Mouse (Mus musculus) heart, embryonic 13.5 days (tissue): Measurements from ENCODE around the gene Hk1. TPM values are rescaled to one million over a fixed set of nuclear protein-coding genes. Genes with fewer than 3 reads are reported as not detected.

Experiments
- ATAC-seq: fragments of 200-750 bp; cut with Nextera tagmentation; 2 replicates; pipeline ENCODE4 v1.8.0; 2017; ENCODE audit warnings: moderate TSS enrichment; ENCODE audit not compliant: insufficient number of reproducible peaks, low FRiP score, low TSS enrichment; ENCODE audit errors: extremely low read depth
- H3K27ac ChIP-seq: fragments of 300-500 bp; sonication (generic); replicated peaks from 2 replicates; pipeline ENCODE4 v1.5.1; 2015; ENCODE audit warnings: moderate library complexity, mild to moderate bottlenecking, inconsistent platforms
- H3K27me3 ChIP-seq: fragments of 300-500 bp; sonication (generic); replicated peaks from 2 replicates; pipeline ENCODE4 v1.6.1; 2015; ENCODE audit warnings: mild to moderate bottlenecking, inconsistent platforms
- H3K36me3 ChIP-seq: fragments of 300-500 bp; sonication (generic); 2 replicates; pipeline ENCODE4 v1.6.1; 2015; ENCODE audit warnings: mild to moderate bottlenecking, inconsistent platforms
- H3K4me1 ChIP-seq: fragments of 300-500 bp; sonication (generic); 2 replicates; pipeline ENCODE4 v1.6.1; 2015; ENCODE audit warnings: inconsistent platforms
- H3K4me2 ChIP-seq: fragments of 300-500 bp; sonication (generic); 2 replicates; pipeline ENCODE4 v1.6.1; 2015; ENCODE audit warnings: inconsistent platforms, mild to moderate bottlenecking, moderate library complexity
- H3K4me3 ChIP-seq: fragments of 300-500 bp; sonication (generic); 2 replicates; pipeline ENCODE4 v1.5.1; 2015; ENCODE audit warnings: moderate library complexity, mild to moderate bottlenecking, inconsistent platforms
- H3K9ac ChIP-seq: fragments of 300-500 bp; sonication (generic); 2 replicates; pipeline ENCODE4 v1.6.1; 2015; ENCODE audit warnings: inconsistent platforms, mild to moderate bottlenecking, moderate library complexity
- H3K9me3 ChIP-seq: fragments of 300-500 bp; sonication (generic); 2 replicates; pipeline ENCODE4 v1.6.1; 2016; ENCODE audit warnings: inconsistent platforms
- WGBS: fragments of 180-500 bp; shearing (Covaris S2); methylation state at CpG from one replicate; pipeline ENCODE4 v1.1.7; 2015; ENCODE audit warnings: mixed read lengths; 5-methylcytosine and 5-hydroxymethylcytosine counted together
- polyA plus RNA-seq: library from polyadenylated mRNA; unstranded; fragments of >200 nt; fragmentation: Nextera tagmentation; extraction: Ambion mirVana; gene quantifications from 2 replicates; pipeline ENCODE4 v1.2.1, GENCODE M21; 2015

Gene Hk1
- polyA plus RNA-seq, 1 experiment from 2014 or later, result 163 TPM

- no peaks in the 10 kb centered on the region for H3K36me3 ChIP-seq
- H3K4me3 ChIP-seq, result no peak overlapping the region
- no peaks in the 10 kb centered on the region for H3K27me3 ChIP-seq
- peaks cover 17% of the 10 kb centered on the region for H3K4me1 ChIP-seq
- no peak overlapping the region for H3K27ac ChIP-seq
- WGBS, result 13% methylated on average over 18 of the region's 18 CpGs
- H3K9me3 ChIP-seq, result no peaks in the 10 kb centered on the region
- H3K4me2 ChIP-seq, result peak overlapping the region; percentile 4; the same call in 1 of the 2 replicates
- ATAC-seq, result peak; percentile 49; the same call in 1 of the 2 replicates
- H3K9ac ChIP-seq, result no peak overlapping the region
These were observed 118.4 kb downstream of the Hk1 start for GRCm38 (mm10) chr10:62261115-62261886.

- 89% methylated on average over 5 of the region's 5 CpGs for WGBS
These were observed 121.4 kb downstream of the Hk1 start for GRCm38 (mm10) chr10:62258298-62258697.

GRCm38 (mm10) chr10:62252496-62253235, 127.0 kb downstream of the Hk1 start:
- Histone ChIP-seq H3K9ac (no peak overlapping the region), H3K4me1 (peaks cover 7% of the 10 kb centered on the region), H3K27ac (no peak overlapping the region), H3K4me3 (no peak overlapping the region), H3K36me3 (no peaks in the 10 kb centered on the region), H3K27me3 (peaks cover 9% of the 10 kb centered on the region; the same call in 1 of the 2 replicates), H3K9me3 (no peaks in the 10 kb centered on the region), H3K4me2 (no peak overlapping the region)
- 79% methylated on average over 27 of the region's 27 CpGs for WGBS
- no peak for ATAC-seq

More at GRCm38 (mm10) chr10:62258298-62258697, 121.4 kb downstream of the Hk1 start:
- no peaks in the 10 kb centered on the region for H3K36me3 ChIP-seq
- no peak overlapping the region for H3K4me2 ChIP-seq
- no peaks in the 10 kb centered on the region for H3K9me3 ChIP-seq
- H3K4me1 ChIP-seq, result peaks cover 4% of the 10 kb centered on the region; the same call in 1 of the 2 replicates
- no peak for ATAC-seq
- H3K4me3 ChIP-seq, result no peak overlapping the region
- 0 out of 2 replicates have a peak, but pooled peaks cover 9% of the 10 kb centered on the region for H3K27me3 ChIP-seq
- H3K9ac ChIP-seq, result no peak overlapping the region
- H3K27ac ChIP-seq, result no peak overlapping the region

- ATAC-seq, result no peak
- Histone ChIP-seq H3K4me3 (no peak within 1 kb of the TSS), H3K4me2 (no peak within 1 kb of the TSS), H3K9me3 (no peaks in the 10 kb centered on the region), H3K27me3 (peaks cover 9% of the 10 kb centered on the region; the same call in 1 of the 2 replicates), H3K9ac (no peak within 1 kb of the TSS), H3K27ac (no peak within 1 kb of the TSS), H3K36me3 (no peaks in the 10 kb centered on the region), H3K4me1 (peaks cover 10% of the 10 kb centered on the region)
- WGBS, result 59% methylated on average over 12 of the region's 12 CpGs
These were observed 127.7 kb downstream of the Hk1 start, which contains the start of gene Tacr2 for GRCm38 (mm10) chr10:62252000-62252488. Gene Tacr2 (plus strand): TSS chr10:62252438.

GRCm38 (mm10) chr10:62247815-62248214, 131.9 kb downstream of the Hk1 start:
- no peak for ATAC-seq
- WGBS, result 19% methylated on average over 8 of the region's 8 CpGs

GRCm38 (mm10) chr10:62247156-62247555, 132.6 kb downstream of the Hk1 start:
- no peak for ATAC-seq
- Histone ChIP-seq H3K27me3 (peaks cover 7% of the 10 kb centered on the region; the same call in 1 of the 2 replicates), H3K9ac (no peak overlapping the region), H3K9me3 (peaks cover 6% of the 10 kb centered on the region; the same call in 1 of the 2 replicates), H3K27ac (no peak overlapping the region), H3K4me2 (no peak overlapping the region), H3K4me1 (peaks cover 10% of the 10 kb centered on the region), H3K36me3 (no peaks in the 10 kb centered on the region), H3K4me3 (no peak overlapping the region)
- 71% methylated on average over 3 of the region's 3 CpGs for WGBS

More at GRCm38 (mm10) chr10:62247815-62248214, 131.9 kb downstream of the Hk1 start:
- no peaks in the 10 kb centered on the region for H3K36me3 ChIP-seq
- peaks cover 10% of the 10 kb centered on the region for H3K4me1 ChIP-seq
- peak overlapping the region; percentile 29; the same call in 1 of the 2 replicates for H3K4me2 ChIP-seq
- peaks cover 6% of the 10 kb centered on the region; the same call in 1 of the 2 replicates for H3K9me3 ChIP-seq
- no peak overlapping the region for H3K27ac ChIP-seq
- H3K27me3 ChIP-seq, result peaks cover 4% of the 10 kb centered on the region; the same call in 1 of the 2 replicates
- H3K9ac ChIP-seq, result peak overlapping the region; percentile 20; the same call in 1 of the 2 replicates
- no peak overlapping the region for H3K4me3 ChIP-seq

GRCm38 (mm10) chr10:62244067-62244466, 135.6 kb downstream of the Hk1 start:
- H3K4me1 ChIP-seq, result peaks cover 10% of the 10 kb centered on the region
- peaks cover 13% of the 10 kb centered on the region for H3K27me3 ChIP-seq

GRCm38 (mm10) chr10:62242896-62243295, 136.8 kb downstream of the Hk1 start:
- Histone ChIP-seq H3K4me1 (peaks cover 5% of the 10 kb centered on the region), H3K27ac (no peak overlapping the region), H3K36me3 (no peaks in the 10 kb centered on the region), H3K27me3 (peaks cover 13% of the 10 kb centered on the region), H3K9me3 (peaks cover 6% of the 10 kb centered on the region; the same call in 1 of the 2 replicates), H3K9ac (no peak overlapping the region), H3K4me3 (no peak overlapping the region), H3K4me2 (no peak overlapping the region)
- WGBS, result 47% methylated on average over 13 of the region's 13 CpGs
- no peak for ATAC-seq

More at GRCm38 (mm10) chr10:62244067-62244466, 135.6 kb downstream of the Hk1 start:
- Histone ChIP-seq H3K4me3 (no peak overlapping the region), H3K9me3 (peaks cover 6% of the 10 kb centered on the region; the same call in 1 of the 2 replicates), H3K36me3 (no peaks in the 10 kb centered on the region), H3K9ac (no peak overlapping the region), H3K27ac (no peak overlapping the region), H3K4me2 (no peak overlapping the region)
- WGBS, result 82% methylated on average over 9 of the region's 9 CpGs
- ATAC-seq, result no peak

GRCm38 (mm10) chr10:62242358-62242757, 137.3 kb downstream of the Hk1 start:
- H3K27ac ChIP-seq, result no peak overlapping the region
- WGBS, result 61% methylated on average over 10 of the region's 10 CpGs
- ATAC-seq, result no peak

GRCm38 (mm10) chr10:62239270-62239669, 140.4 kb downstream of the Hk1 start:
- Histone ChIP-seq H3K9me3 (peaks cover 6% of the 10 kb centered on the region; the same call in 1 of the 2 replicates), H3K9ac (no peak overlapping the region), H3K4me1 (no peaks in the 10 kb centered on the region), H3K27me3 (peaks cover 15% of the 10 kb centered on the region), H3K4me2 (no peak overlapping the region), H3K27ac (no peak overlapping the region), H3K4me3 (no peak overlapping the region), H3K36me3 (no peaks in the 10 kb centered on the region)
- WGBS, result 63% methylated on average over 6 of the region's 6 CpGs
- ATAC-seq, result no peak

More at GRCm38 (mm10) chr10:62242358-62242757, 137.3 kb downstream of the Hk1 start:
- no peak overlapping the region for H3K4me3 ChIP-seq
- no peak overlapping the region for H3K9ac ChIP-seq
- no peak overlapping the region for H3K4me2 ChIP-seq
- H3K27me3 ChIP-seq, result peaks cover 13% of the 10 kb centered on the region
- H3K36me3 ChIP-seq, result no peaks in the 10 kb centered on the region
- no peaks in the 10 kb centered on the region for H3K4me1 ChIP-seq
- peaks cover 6% of the 10 kb centered on the region; the same call in 1 of the 2 replicates for H3K9me3 ChIP-seq

GRCm38 (mm10) chr10:62238688-62239087, 141.0 kb downstream of the Hk1 start:
- H3K9me3 ChIP-seq, result 0 out of 2 replicates have a peak, but pooled peaks cover under 1% of the 10 kb centered on the region
- no peak overlapping the region for H3K4me2 ChIP-seq
- H3K9ac ChIP-seq, result no peak overlapping the region
- peaks cover 15% of the 10 kb centered on the region for H3K27me3 ChIP-seq
- WGBS, result 86% methylated on average over 3 of the region's 3 CpGs
- H3K36me3 ChIP-seq, result no peaks in the 10 kb centered on the region
- ATAC-seq, result no peak
- no peak overlapping the region for H3K4me3 ChIP-seq
- no peak overlapping the region for H3K27ac ChIP-seq
- H3K4me1 ChIP-seq, result no peaks in the 10 kb centered on the region
